Mouse (Mus musculus): ENCODE measurements around the gene Irf2bpl. TPM values are rescaled to one million over a fixed set of nuclear protein-coding genes. Genes with fewer than 3 reads are reported as not detected.
A peak's percentile ranks its signal among the peaks of the same experiment; 100 is the strongest.

The Irf2bpl gene
- polyA plus RNA-seq, 1 experiment from 2014 or later: 18.4 TPM

GRCm38 (mm10) chr12:86832551-86833182 is 51.9 kb downstream of the Irf2bpl start:
- DNase-seq (ENCODE audit: low spot score): no peak
- Histone ChIP-seq H3K27me3 (replicated peaks; ENCODE audit: control insufficient read depth, insufficient read depth, low read length) (no peaks in the 10 kb centered on the region), H3K9me3 (ENCODE audit: control insufficient read depth, low read length) (no peaks in the 10 kb centered on the region), H3K36me3 (ENCODE audit: control insufficient read depth, insufficient read depth, low read length) (no peaks in the 10 kb centered on the region), H3K9ac (ENCODE audit: low read length) (0 out of 2 replicates have a peak overlapping the region, but pooled peaks have one; percentile 37), H3K4me1 (replicated peaks; ENCODE audit: control insufficient read depth, insufficient read depth, low read length) (peaks cover 23% of the 10 kb centered on the region), H3K4me2 (ENCODE audit: low read length) (peak overlapping the region; percentile 48), H3K27ac (ENCODE audit: low read depth) (peak overlapping the region; percentile 62; the same call in 1 of the 2 replicates), H3K4me3 (ENCODE audit: low read depth, low read length) (no peak overlapping the region)
- WGBS: 66% methylated on average over 11 of the region's 11 CpGs
- ATAC-seq (replicated peaks; ENCODE audit: low FRiP score, low TSS enrichment, low read depth): no peak

GRCm38 (mm10) chr12:86831591-86832550 is 52.7 kb downstream of the Irf2bpl start:
- peak overlapping the region; percentile 48 for H3K4me2 ChIP-seq (ENCODE audit: low read length)
- H3K9ac ChIP-seq (ENCODE audit: low read length): peak overlapping the region; percentile 37
- H3K27ac ChIP-seq (ENCODE audit: low read depth): peak overlapping the region; percentile 62
- peaks cover 23% of the 10 kb centered on the region for H3K4me1 ChIP-seq (replicated peaks; ENCODE audit: control insufficient read depth, insufficient read depth, low read length)
- H3K36me3 ChIP-seq (ENCODE audit: control insufficient read depth, insufficient read depth, low read length): no peaks in the 10 kb centered on the region
- H3K27me3 ChIP-seq (replicated peaks; ENCODE audit: control insufficient read depth, insufficient read depth, low read length): no peaks in the 10 kb centered on the region
- WGBS: 30% methylated on average over 32 of the region's 32 CpGs
- H3K9me3 ChIP-seq (ENCODE audit: control insufficient read depth, low read length): no peaks in the 10 kb centered on the region
- no peak overlapping the region for H3K4me3 ChIP-seq (ENCODE audit: low read depth, low read length)
- DNase-seq (ENCODE audit: low spot score) (peak; percentile 71), ATAC-seq (replicated peaks; ENCODE audit: low FRiP score, low TSS enrichment, low read depth) (peak; percentile 51; the same call in 1 of the 2 replicates)

Other genes with a start within 250 kb of the Irf2bpl start
- 10.5 and 10.7 TPM in 2 replicates for gene Vash1, start 206.1 kb downstream of the Irf2bpl start, polyA plus RNA-seq (2014; fragmentation: Nextera tagmentation; extraction: Ambion mirVana)
- 7.8 TPM in 2 replicates for gene Angel1, start 158.3 kb downstream of the Irf2bpl start, polyA plus RNA-seq (2014; fragmentation: Nextera tagmentation; extraction: Ambion mirVana)
- gene Lrrc74a, start 150.4 kb downstream of the Irf2bpl start, polyA plus RNA-seq (2014; fragmentation: Nextera tagmentation; extraction: Ambion mirVana): not detected in 2 replicates
- 16.3 and 16.9 TPM in 2 replicates for gene Cipc, start 62.2 kb upstream of the Irf2bpl start, polyA plus RNA-seq (2014; fragmentation: Nextera tagmentation; extraction: Ambion mirVana)
- gene Zdhhc22, start 105.6 kb upstream of the Irf2bpl start, polyA plus RNA-seq (2014; fragmentation: Nextera tagmentation; extraction: Ambion mirVana): 0.15 and 0.56 TPM in 2 replicates
- 0.62 and 1.0 TPM in 2 replicates for gene Tmem63c, start 136.5 kb upstream of the Irf2bpl start, polyA plus RNA-seq (2014; fragmentation: Nextera tagmentation; extraction: Ambion mirVana)
- 1.0 and 1.8 TPM in 2 replicates for gene Ngb, start 217.7 kb upstream of the Irf2bpl start, polyA plus RNA-seq (2014; fragmentation: Nextera tagmentation; extraction: Ambion mirVana)

All from intestine, embryonic 14.5 days (tissue).